Mouse (Mus musculus) T-helper 17 cell (primary cell): ENCODE data around the gene Wfdc15a.
"Not testable (repeated sequence)": the region's sequence is repeated elsewhere in the genome, so short reads cannot be mapped to it uniquely, and the experiment has no call there.

ENCODE experiments used
- in situ Hi-C, 2 experiments: fragments of 300-600 bp; cut with MboI, MseI; formaldehyde crosslinking; loops; 1 replicate in 1 of 2; 2 replicates in 1 of 2; pipeline ENCODE4 v1.15.1; 2025; ENCODE audit warnings: high pct_unique_total_duplicates in 2 of 2

Wfdc15a gene

DNA sequence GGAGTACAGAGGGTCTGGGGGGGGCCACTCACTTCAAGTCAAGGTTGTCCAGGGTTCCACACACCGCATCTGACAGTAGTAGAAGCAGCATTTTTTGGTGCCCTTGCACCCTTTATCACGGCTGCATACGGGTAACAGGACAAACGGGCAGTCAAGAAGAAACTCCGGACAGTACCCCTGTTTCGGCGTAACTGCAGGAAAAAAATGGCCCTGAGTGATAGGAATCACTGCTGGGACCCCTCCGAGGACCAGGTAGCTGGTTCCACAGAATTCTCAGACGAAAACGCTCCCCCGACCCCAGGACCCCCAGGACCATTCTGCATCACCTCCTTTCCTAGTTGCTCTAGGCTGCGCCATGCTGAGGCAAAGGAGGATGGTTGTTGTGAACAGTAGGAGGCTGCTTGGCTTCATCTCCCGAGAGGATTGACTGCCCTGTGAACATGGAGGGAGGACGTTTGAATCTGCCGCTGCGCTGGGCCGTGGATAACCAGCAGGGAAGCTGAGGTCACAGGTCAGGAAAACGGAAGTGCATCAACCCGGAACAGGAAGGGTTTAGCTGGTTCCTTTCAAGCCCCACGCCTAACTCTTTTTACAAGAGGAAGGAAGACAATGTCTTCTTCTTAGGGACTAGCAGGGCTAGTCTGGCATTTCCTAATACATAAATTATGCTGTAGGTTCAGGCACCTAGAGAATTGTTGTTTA is at the start of gene Wfdc15a:
Wfdc15a (minus strand) TSS at position 505 of the 702 bp plus-strand sequence.
- in situ Hi-C loops = no loop called here

DNA sequence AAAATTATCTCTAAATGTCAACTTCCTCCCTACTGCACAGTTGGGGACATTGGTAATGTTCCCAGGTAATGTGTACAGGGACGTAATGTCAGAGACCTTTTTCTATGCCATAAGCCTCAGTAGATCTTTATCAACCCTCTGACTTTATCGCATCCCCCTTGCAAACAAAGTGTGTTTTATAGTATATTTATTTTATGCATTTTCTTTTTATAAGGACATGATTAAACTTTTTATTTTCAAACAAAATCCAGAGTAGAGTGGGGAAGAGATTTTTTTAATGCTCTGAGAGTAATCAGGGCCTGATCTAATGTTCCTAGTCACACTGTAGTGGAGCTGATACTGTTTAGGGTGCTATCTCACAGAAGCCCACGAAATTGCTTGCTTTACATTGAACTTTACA is 38.4 kb upstream of the Wfdc15a start, which contains the start of gene Svs2:
Svs2 (minus strand) TSS at position 101 of the 400 bp plus-strand sequence.
- in situ Hi-C loops = no loop called here

GRCm38 (mm10) chr2:164232671-164233070 is 32.7 kb upstream of the Wfdc15a start:
- in situ Hi-C loops = no loop called here

- in situ Hi-C loops = no loop called here
Observed at GRCm38 (mm10) chr2:164228361-164229070, 28.6 kb upstream of the Wfdc15a start.

DNA sequence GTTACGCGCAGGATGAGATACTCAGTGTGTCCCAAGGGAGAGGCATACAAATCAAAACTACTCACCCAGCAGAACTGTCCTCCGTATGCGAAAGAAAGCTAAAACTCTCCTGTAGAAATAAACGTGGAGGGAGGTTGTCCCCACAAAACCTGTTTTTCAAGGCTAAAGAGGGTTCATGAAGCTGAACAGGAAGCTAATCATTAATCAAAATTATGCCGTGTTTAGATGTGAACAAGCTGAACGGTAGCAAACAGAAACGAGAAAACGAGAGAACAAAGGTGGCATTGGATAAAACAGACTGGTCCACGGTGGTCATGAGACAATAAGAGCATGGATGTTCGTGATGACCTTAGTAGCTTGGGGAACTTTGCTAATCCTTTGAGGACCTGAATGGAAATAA is 21.6 kb upstream of the Wfdc15a start, which contains the start of gene Wfdc15b:
Wfdc15b (minus strand) TSS at position 139 of the 400 bp plus-strand sequence.
- in situ Hi-C loops = no loop called here

- in situ Hi-C loops = no loop called here
Observed at GRCm38 (mm10) chr2:164219295-164219694, 19.4 kb upstream of the Wfdc15a start.

- in situ Hi-C loops = no loop called here
Observed at GRCm38 (mm10) chr2:164212711-164213110, 12.8 kb upstream of the Wfdc15a start.

GRCm38 (mm10) chr2:164210892-164211291 is 11.0 kb upstream of the Wfdc15a start:
- in situ Hi-C loops = no loop called here

DNA sequence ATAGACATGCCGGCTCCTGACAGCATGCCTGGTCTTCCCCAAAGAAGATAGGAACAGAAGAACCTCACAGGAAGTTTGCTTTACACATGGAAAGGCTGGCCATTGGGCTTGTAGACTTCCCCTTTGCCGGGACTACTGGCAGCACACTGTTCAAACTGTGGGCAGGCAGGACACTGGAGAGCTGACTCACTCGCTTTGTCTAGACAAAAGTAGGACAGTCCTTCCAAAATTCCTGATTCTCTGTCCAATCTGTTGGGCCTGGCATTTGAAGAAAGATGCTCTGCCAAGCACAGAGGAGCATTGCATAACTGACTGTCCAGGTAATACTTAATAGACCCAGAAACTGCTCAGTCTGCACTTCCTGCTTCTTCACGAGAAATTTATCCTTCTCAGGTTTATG is 6.7 kb upstream of the Wfdc15a start:
- in situ Hi-C loops = no loop called here

DNA sequence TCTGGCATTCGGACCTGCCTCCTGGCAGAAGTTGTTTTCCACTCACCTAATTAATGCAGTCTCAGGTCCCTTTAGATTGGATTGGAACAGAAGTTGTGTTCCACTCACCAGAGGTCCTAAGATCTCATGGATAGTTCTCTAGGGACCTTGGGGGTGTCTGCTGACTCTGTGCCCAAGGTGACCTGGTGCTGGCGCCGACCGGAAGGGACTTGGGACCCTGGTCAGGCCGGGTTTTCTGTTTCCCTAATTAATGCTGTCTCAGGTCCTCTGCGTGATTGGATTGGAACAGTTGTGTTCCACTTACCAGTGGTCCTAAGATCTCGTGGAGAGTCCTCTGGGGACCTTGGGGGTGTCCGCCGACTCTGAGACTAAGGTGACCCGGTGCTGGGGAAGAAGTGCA is 6.1 kb upstream of the Wfdc15a start:
- in situ Hi-C loops = not testable (repeated sequence)

DNA sequence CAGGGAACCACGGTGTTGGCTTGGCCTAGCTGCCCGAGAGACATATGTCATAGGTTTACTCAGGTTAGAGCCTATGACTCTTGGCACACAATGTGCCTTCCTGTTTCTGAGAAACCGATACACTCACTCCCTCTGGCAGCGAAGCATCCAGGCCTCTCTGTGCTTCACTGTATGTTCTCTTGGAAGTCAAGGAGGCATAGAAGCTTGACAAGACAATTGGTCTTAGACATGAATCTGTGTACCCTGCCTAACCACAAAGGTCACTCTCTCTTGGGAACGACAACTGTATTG is 3.3 kb downstream of the Wfdc15a start:
- in situ Hi-C loops = no loop called here

GRCm38 (mm10) chr2:164195971-164196699 is 3.8 kb downstream of the Wfdc15a start:
- in situ Hi-C loops = no loop called here

DNA sequence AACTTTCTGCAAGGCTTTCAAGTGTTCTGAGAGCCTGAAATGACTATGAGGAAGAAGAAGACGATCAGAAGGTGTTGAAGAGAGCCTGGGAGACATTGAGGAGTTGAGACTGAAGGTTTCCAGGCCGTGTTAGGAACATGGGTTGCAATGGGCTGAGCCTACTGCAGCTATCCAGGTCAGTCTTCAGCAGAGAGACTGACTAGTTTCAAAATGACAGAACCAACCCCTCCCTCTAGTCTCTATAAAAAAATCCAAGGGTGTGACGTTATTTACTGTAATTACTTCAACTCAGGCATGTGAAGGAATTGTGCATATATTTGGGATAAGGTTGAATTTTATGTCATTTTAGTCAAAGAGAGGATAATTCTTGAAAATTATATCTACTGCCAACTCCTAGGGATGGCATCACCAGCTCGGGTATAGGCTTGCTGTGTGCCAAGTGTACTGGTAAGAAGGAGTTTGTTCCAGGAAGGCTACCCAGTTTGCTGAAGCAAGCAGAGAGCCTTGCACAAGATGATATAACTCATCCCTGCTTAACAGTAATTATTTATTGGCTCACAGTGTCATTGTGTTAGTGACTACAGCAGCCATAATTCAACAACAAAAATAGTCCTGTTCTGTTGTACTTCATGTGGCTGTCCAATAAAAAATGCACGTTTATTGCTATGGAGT is 4.8 kb downstream of the Wfdc15a start:
- in situ Hi-C loops = no loop called here

DNA sequence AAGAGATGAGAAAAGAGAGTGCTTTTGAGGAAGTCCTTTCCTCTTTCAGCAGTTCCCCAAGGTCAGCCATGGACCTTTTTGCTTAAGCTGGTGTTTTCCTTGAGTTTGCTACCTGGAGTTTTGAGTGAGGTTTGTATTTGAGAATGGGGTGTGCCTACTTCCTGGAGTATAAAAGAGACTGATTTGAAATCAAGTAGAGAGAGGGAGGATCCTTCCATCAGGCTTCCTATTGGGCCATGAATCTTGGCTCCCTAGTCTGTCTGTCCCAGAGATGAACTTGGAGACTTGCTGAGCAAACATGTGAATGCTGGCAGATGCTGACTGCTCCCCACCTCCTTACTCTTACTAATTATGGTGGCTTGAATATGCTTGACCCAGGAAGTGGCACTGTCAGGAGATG is 7.7 kb downstream of the Wfdc15a start:
- in situ Hi-C loops = no loop called here

GRCm38 (mm10) chr2:164190576-164190975 is 9.4 kb downstream of the Wfdc15a start, which contains the start of gene Wfdc12:
Gene Wfdc12, minus strand, starts transcription at chr2:164190608.
- in situ Hi-C loops = no loop called here

- in situ Hi-C loops = no loop called here
Observed at GRCm38 (mm10) chr2:164188722-164189121, 11.2 kb downstream of the Wfdc15a start.

GRCm38 (mm10) chr2:164184145-164184719 is 15.7 kb downstream of the Wfdc15a start:
- in situ Hi-C loops = no loop called here

GRCm38 (mm10) chr2:164183340-164183739 is 16.6 kb downstream of the Wfdc15a start:
- in situ Hi-C loops = no loop called here

DNA sequence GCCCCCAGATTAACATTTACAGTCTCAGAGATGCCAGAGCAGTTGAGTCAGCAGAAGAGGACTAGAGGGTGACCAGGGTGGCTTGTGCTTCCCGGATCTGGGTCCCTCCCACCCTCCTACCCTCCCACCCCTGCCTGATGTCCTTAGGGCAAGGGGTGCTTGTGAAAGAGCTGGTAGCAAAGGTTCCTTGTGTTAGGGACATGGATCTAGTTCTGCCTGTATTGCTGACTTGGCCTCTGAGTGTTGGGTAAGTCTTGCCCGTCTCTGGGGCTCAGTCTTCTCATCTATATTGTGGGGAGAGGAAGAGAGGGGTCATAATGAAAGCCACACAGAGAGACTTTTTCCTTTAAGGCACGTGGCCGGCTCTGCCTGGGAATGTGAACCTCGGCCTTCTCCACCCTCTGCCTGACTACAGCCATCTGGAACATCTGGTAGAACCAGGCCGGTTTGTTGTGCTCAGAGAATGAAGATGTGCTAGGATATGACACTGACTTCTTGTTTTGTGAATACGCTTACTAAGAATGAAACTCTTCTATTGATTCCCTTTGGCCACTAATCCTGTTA is 17.2 kb downstream of the Wfdc15a start, which contains the start of gene Wfdc5:
Wfdc5 (minus strand) TSS at position 51 of the 564 bp plus-strand sequence.
- in situ Hi-C loops = no loop called here

DNA sequence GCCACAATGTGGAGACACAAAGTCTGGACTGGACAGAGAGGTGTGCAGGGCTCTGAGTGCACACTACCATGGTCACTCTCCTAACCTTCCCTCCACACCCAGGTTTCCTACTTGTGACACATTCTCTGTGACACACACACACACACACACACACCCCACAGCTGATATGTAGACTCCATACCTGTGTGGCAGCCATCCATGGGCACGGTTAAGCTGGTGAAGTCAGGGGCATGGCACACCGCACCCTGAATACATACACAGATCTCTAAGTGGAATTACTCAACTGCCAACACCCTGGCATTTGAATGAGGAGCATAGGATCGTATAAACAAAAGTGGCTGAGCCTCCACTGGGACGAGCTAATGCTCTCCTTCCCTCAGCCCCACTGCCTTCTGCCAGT is 19.2 kb downstream of the Wfdc15a start:
- in situ Hi-C loops = no loop called here

DNA sequence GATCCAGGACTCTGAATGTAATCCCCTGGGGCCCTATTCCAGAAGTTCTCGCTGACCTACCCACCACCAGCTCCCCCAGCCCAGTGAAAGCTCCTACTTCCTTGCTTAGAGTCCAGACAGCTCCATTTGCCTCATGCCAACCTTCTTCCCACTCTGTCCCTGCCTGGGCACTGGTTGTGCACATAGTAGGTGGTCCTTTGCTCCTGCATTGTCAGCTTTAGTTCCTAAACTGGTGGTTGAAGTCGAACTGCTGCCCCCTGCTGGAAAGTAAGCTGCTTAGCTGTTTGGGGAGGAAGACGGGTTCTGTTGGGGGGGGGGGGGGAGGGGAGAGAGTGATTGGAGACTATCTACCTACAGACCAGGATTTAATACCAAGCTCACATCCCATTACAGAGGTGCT is 19.8 kb downstream of the Wfdc15a start:
- in situ Hi-C loops = no loop called here
